Mouse (Mus musculus) monocyte, adult 59 days (primary cell): ENCODE measurements around the gene Tmem42. TPM values are rescaled to one million over a fixed set of nuclear protein-coding genes. Genes with fewer than 3 reads are reported as not detected.

Experiments used
- total RNA-seq, 2 experiments: library from RNA; stranded (reverse); gene quantifications; one replicate each; pipeline ENCODE4 v1.2.4; 2023

The Tmem42 gene
- total RNA-seq: 1 to 10 TPM; 4.9 to 5.1 TPM

DNA sequence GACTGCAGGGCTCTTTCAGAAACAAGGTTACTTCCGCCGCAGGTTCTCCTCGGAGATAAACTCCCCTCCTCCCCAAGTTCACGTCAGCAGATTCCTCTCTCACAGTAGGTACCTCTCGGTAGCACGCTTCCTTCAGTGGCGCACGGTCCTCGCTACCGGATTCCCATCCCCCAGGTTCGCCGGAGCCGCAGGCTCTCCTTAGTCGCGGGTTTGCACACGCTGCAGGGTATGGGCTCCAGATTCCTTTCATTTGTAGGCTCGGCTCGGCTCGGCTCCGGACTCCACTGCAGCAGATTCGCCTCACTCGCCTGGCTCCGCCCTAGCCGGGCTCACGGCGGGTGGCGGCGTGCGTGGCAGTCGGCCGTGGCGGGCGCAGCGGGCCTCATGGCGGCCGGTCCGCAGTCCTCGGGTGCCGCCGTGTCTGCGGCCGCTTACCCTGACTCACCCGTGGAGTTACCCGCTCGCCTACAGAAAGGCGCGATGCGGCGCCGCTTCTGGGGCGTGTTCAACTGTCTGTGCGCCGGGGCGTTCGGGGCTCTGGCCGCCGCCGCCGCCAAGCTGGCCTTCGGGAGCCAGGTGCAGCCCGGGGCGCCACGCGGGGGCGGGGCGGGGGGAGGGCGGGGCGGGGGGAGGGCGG lies at the start of gene Tmem42:
Gene Tmem42, plus strand, starts transcription at position 332 of the 637 bp plus-strand sequence.

GRCm38 (mm10) chr9:123034426-123034825 lies 13.3 kb downstream of the Tmem42 start, which contains the start of gene Tgm4:
Gene Tgm4 (plus strand): TSS chr9:123034726.

Other genes with a start within 250 kb of the Tmem42 start
- 1 to 10 TPM; 5.6 to 6.2 TPM for gene Tcaim, start 215.8 kb upstream of the Tmem42 start, total RNA-seq
- not detected for gene Gm35549, start 177.3 kb upstream of the Tmem42 start, total RNA-seq
- 10 to 100 TPM; 84.5 to 96.6 TPM for gene Zfp445, start 155.3 kb upstream of the Tmem42 start, total RNA-seq
- gene Zkscan7, start 135.6 kb upstream of the Tmem42 start, total RNA-seq: 1 to 10 TPM; 1.6 to 2.3 TPM
- gene Zfp105, start 98.3 kb upstream of the Tmem42 start, total RNA-seq: 1 to 10 TPM in 1 of 2 experiments, under 1 TPM in 1; 0.67 to 1.3 TPM
- 10 to 100 TPM; 28.4 to 38.9 TPM for gene 1110059G10Rik, start 70.3 kb upstream of the Tmem42 start, total RNA-seq
- 1 to 10 TPM; 2.9 to 3.4 TPM for gene Kif15, start 70.3 kb upstream of the Tmem42 start, total RNA-seq
- not detected for gene Tgm4, start 13.4 kb downstream of the Tmem42 start, total RNA-seq
- 10 to 100 TPM; 59.5 to 60.3 TPM for gene Zdhhc3, start 91.9 kb downstream of the Tmem42 start, total RNA-seq
- 10 to 100 TPM; 27.8 to 30.9 TPM for gene Exosc7, start 91.9 kb downstream of the Tmem42 start, total RNA-seq
- under 1 TPM; 0.68 to 0.91 TPM for gene Clec3b, start 129.6 kb downstream of the Tmem42 start, total RNA-seq
- under 1 TPM; 0.09 to 0.13 TPM for gene Cdcp1, start 194.7 kb downstream of the Tmem42 start, total RNA-seq
- under 1 TPM; 0.61 to 0.66 TPM for gene Tmem158, start 239.4 kb downstream of the Tmem42 start, total RNA-seq